Comparison of ENCODE assay signal across 8 mouse cellular contexts in the genomic region with DNA sequence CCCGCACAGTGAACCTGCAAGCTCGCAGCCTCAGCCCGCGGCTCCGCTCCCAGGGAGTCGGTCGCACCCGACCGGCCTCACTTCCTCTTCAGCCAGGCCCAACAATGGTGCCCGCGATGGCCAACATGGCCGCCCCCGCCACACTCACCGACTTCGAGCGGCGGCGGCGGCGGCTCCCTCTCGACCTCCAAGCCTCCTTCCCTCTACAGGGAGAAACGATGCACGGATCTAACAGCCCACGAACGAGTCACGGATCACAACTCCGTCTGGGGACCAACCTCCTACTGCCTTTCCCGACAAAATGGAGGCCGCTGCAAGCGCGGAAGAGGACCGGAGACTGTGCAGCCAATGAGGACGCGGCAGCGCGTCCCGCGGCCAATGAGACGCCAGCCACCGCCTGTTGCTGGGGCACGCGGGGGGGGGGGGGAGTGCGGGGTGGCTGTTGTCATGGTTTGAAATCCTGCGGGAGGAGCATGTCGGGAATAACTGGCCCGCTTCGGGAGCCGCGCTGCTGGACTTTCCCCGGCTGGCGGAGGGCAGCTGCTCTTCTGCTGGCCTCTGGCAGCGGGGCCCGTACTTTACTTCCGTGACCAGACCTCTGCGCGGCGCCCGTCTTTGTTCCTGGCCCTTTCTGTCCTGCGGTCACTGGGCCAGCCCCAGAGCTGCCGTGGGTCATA. TPM values are rescaled to one million over a fixed set of nuclear protein-coding genes. Genes with fewer than 3 reads are reported as not detected.
DNase-seq lines count a peak whose midpoint lies in the region; ATAC-seq and TF ChIP-seq lines count a peak whose summit lies in the region.

Gene Pnrc2, minus strand, starts transcription at position 325 of the 677 bp plus-strand sequence.

- no peak for TF ChIP-seq CTCF in bone marrow macrophage, adult 2 months (IDR thresholded peaks at IDR 0.05; ENCODE audit: low read depth, low read length)
- no peak for TF ChIP-seq CTCF in embryonic fibroblast, embryonic 13.5 days (IDR thresholded peaks at IDR 0.05; ENCODE audit: borderline replicate concordance, insufficient read depth, low read length)
- no peak for TF ChIP-seq CTCF in liver, adult 2 months (IDR thresholded peaks at IDR 0.05; ENCODE audit: low read depth, low read length)

- peak within 1 kb of the TSS; percentile 100 for H3K27ac ChIP-seq in bone marrow macrophage, adult 2 months (ENCODE audit: insufficient read depth, low read depth, low read length)
- peak within 1 kb of the TSS; percentile 100 for H3K27ac ChIP-seq in embryonic fibroblast, embryonic 13.5 days (ENCODE audit: insufficient read depth, low read length)
- H3K27ac ChIP-seq in heart, embryonic 10.5 days = peak within 1 kb of the TSS; percentile 98
- peak within 1 kb of the TSS; percentile 100 for H3K27ac ChIP-seq in kidney, embryonic 16.5 days (ENCODE audit: low read length)
- H3K27ac ChIP-seq in liver, adult 2 months (replicated peaks; ENCODE audit: insufficient read depth, low read depth, low read length) = peak within 1 kb of the TSS; percentile 94

- peak within 1 kb of the TSS; percentile 94 for H3K4me3 ChIP-seq in bone marrow macrophage, adult 2 months (ENCODE audit: insufficient read depth, low read length)
- H3K4me3 ChIP-seq in embryonic fibroblast, embryonic 13.5 days (ENCODE audit: insufficient read depth, low read length) = peak within 1 kb of the TSS; percentile 99
- H3K4me3 ChIP-seq in heart, embryonic 10.5 days = peak within 1 kb of the TSS; percentile 84
- peak within 1 kb of the TSS; percentile 81 for H3K4me3 ChIP-seq in kidney, embryonic 16.5 days (ENCODE audit: low read length)
- peak within 1 kb of the TSS; percentile 78 for H3K4me3 ChIP-seq in liver, adult 2 months (ENCODE audit: insufficient read depth, low read depth, low read length)
- H3K4me3 ChIP-seq in myocyte = peak within 1 kb of the TSS; percentile 90

- under 1% methylated on average over 60 of the region's 60 CpGs for WGBS in heart, embryonic 10.5 days
- under 1% methylated on average over 55 of the region's 60 CpGs for WGBS in kidney, embryonic 16.5 days
- WGBS in liver, adult 2 months = under 1% methylated on average over 58 of the region's 60 CpGs

- no peaks in the 10 kb centered on the region for H3K9me3 ChIP-seq in heart, embryonic 10.5 days
- no peaks in the 10 kb centered on the region for H3K9me3 ChIP-seq in kidney, embryonic 16.5 days (ENCODE audit: low read length)

- ATAC-seq in kidney, embryonic 16.5 days (ENCODE audit: low FRiP score, low TSS enrichment) = peak; percentile 95

- H3K4me1 ChIP-seq in bone marrow macrophage, adult 2 months (ENCODE audit: control insufficient read depth, insufficient read depth, low read length) = peaks cover 26% of the 10 kb centered on the region
- H3K4me1 ChIP-seq in embryonic fibroblast, embryonic 13.5 days (ENCODE audit: control insufficient read depth, insufficient read depth, low read length) = peaks cover 9% of the 10 kb centered on the region
- H3K4me1 ChIP-seq in heart, embryonic 10.5 days = peaks cover 45% of the 10 kb centered on the region
- peaks cover 59% of the 10 kb centered on the region for H3K4me1 ChIP-seq in kidney, embryonic 16.5 days (ENCODE audit: insufficient read depth, low read length)
- peaks cover 32% of the 10 kb centered on the region for H3K4me1 ChIP-seq in liver, adult 2 months (ENCODE audit: control insufficient read depth, insufficient read depth, low read length)

- H3K4me2 ChIP-seq in kidney, embryonic 16.5 days (replicated peaks; ENCODE audit: low read depth, low read length) = peak within 1 kb of the TSS; percentile 84
- peak within 1 kb of the TSS; percentile 89 for H3K4me2 ChIP-seq in myocyte (ENCODE audit: low read depth)

- DNase-seq in B cell, adult 2 months = peak; percentile 89 to 92
- DNase-seq in heart, embryonic 10.5 days (ENCODE audit: low spot score) = peak; percentile 99
- peak; percentile 90 for DNase-seq in liver, adult 2 months (ENCODE audit: extremely low read depth, low read depth, low spot score)
- peak; percentile 93 for DNase-seq in splenic B cell, adult 2 months (ENCODE audit: low read depth, low spot score)

- peaks cover 31% of the 10 kb centered on the region for H3K36me3 ChIP-seq in heart, embryonic 10.5 days
- peaks cover 15% of the 10 kb centered on the region for H3K36me3 ChIP-seq in kidney, embryonic 16.5 days (ENCODE audit: insufficient read depth, low read length)
- H3K36me3 ChIP-seq in liver, adult 2 months (ENCODE audit: control insufficient read depth, insufficient read depth, low read length) = peaks cover 24% of the 10 kb centered on the region
- peaks cover 39% of the 10 kb centered on the region for H3K36me3 ChIP-seq in myocyte (ENCODE audit: control insufficient read depth, insufficient read depth)
- H3K36me3 ChIP-seq in splenic B cell, adult 2 months (ENCODE audit: control insufficient read depth, insufficient read depth, low read length, poor library complexity, severe bottlenecking) = peaks cover 11% of the 10 kb centered on the region

- H3K79me2 ChIP-seq in liver, adult 2 months (ENCODE audit: control insufficient read depth, insufficient read depth, low read length) = peaks cover 4% of the 10 kb centered on the region; the same call in 1 of the 2 replicates
- peaks cover 40% of the 10 kb centered on the region for H3K79me2 ChIP-seq in myocyte (ENCODE audit: control insufficient read depth, insufficient read depth)

- H3ac ChIP-seq in myocyte (ENCODE audit: control insufficient read depth, insufficient read length) = peak within 1 kb of the TSS; percentile 78

- H3K27me3 ChIP-seq in heart, embryonic 10.5 days (ENCODE audit: insufficient read depth, poor library complexity, severe bottlenecking) = no peaks in the 10 kb centered on the region
- no peaks in the 10 kb centered on the region for H3K27me3 ChIP-seq in kidney, embryonic 16.5 days (ENCODE audit: insufficient read depth, low read length)
- H3K27me3 ChIP-seq in liver, adult 2 months (ENCODE audit: control insufficient read depth, insufficient read depth, low read length) = no peaks in the 10 kb centered on the region
- H3K27me3 ChIP-seq in myocyte (ENCODE audit: control insufficient read depth, insufficient read depth, insufficient read length) = no peaks in the 10 kb centered on the region
- H3K27me3 ChIP-seq in splenic B cell, adult 2 months (ENCODE audit: control insufficient read depth, insufficient read depth, low read length, poor library complexity, severe bottlenecking) = no peaks in the 10 kb centered on the region

- peak within 1 kb of the TSS; percentile 99 for H3K9ac ChIP-seq in kidney, embryonic 16.5 days (replicated peaks; ENCODE audit: low read length)
- H3K9ac ChIP-seq in liver, adult 2 months (ENCODE audit: low read depth, low read length) = peak within 1 kb of the TSS; percentile 95

- peak; percentile 41; the same call in 1 of the 2 replicates for TF ChIP-seq POLR2A in bone marrow macrophage, adult 2 months (IDR thresholded peaks at IDR 0.05; ENCODE audit: borderline replicate concordance, low read depth, low read length)
- peak; percentile 92 for TF ChIP-seq POLR2A in embryonic fibroblast, embryonic 13.5 days (IDR thresholded peaks at IDR 0.05; ENCODE audit: low read depth, low read length)
- TF ChIP-seq POLR2A in liver, adult 2 months (IDR thresholded peaks at IDR 0.05; ENCODE audit: extremely low read depth, insufficient read depth, low read length) = peak; percentile 79
- TF ChIP-seq POLR2A in myocyte (IDR thresholded peaks at IDR 0.05; ENCODE audit: insufficient read length, low read depth) = peak; percentile 76

TF ChIP-seq in myocyte, 11 proteins besides CTCF, POLR2A, EP300 and RAD21:
- TF ChIP-seq TCF3 (IDR thresholded peaks at IDR 0.05; ENCODE audit: insufficient read length, low read depth) = no peak
- TF ChIP-seq E2F4 (IDR thresholded peaks at IDR 0.05; ENCODE audit: insufficient read depth) = no peak
- peak; percentile 80 for TF ChIP-seq POLR2AphosphoS2 (IDR thresholded peaks at IDR 0.05; ENCODE audit: insufficient read length, low read depth)
- no peak for TF ChIP-seq USF1 (IDR thresholded peaks at IDR 0.05; ENCODE audit: low read depth)
- peak in 2 of 3 experiments; percentile 60 to 80 for TF ChIP-seq MYOD1 (IDR thresholded peaks at IDR 0.05; ENCODE audit: control insufficient read depth in 1 of 3, insufficient read length in 2 of 3, low read depth in 2 of 3)
- TF ChIP-seq CEBPB (IDR thresholded peaks at IDR 0.05; ENCODE audit: insufficient read depth, poor library complexity, severe bottlenecking) = 0 out of 2 replicates have a peak, but pooled peaks have one; percentile 40
- no peak for TF ChIP-seq REST (IDR thresholded peaks at IDR 0.05; ENCODE audit: insufficient read depth, insufficient read length)
- TF ChIP-seq TCF12 (IDR thresholded peaks at IDR 0.05; ENCODE audit: insufficient read depth, poor library complexity, severe bottlenecking) = no peak
- no peak for TF ChIP-seq SRF (IDR thresholded peaks at IDR 0.05; ENCODE audit: control insufficient read depth, insufficient read length, low read depth)
- TF ChIP-seq MYOG (IDR thresholded peaks at IDR 0.05; ENCODE audit: control insufficient read depth in 1 of 3, insufficient read depth in 1 of 3, insufficient read length in 2 of 3, low read depth in 2 of 3) = peak; percentile 27 to 84 (median 62)
- TF ChIP-seq MAX (IDR thresholded peaks at IDR 0.05; ENCODE audit: low read depth) = no peak

RNA-seq across cellular contexts. Expression of gene Pnrc2, which starts in this region (rescaled TPM):
- 126 and 135 TPM in 2 replicates for polyA plus RNA-seq in bone marrow macrophage, adult 2 months (2012; ENCODE audit: insufficient read depth, insufficient read length, missing spikeins)
- 127 and 164 TPM in 2 replicates for polyA plus RNA-seq in embryonic fibroblast, embryonic 13.5 days (2011; ENCODE audit: insufficient read length, low read depth, missing spikeins)
- polyA plus RNA-seq in heart, embryonic 10.5 days (2016; fragmentation: Nextera tagmentation; extraction: Ambion mirVana) = 121 and 150 TPM in 2 replicates
- 211 and 212 TPM in 2 replicates for polyA plus RNA-seq in kidney, embryonic 16.5 days (2015; fragmentation: Nextera tagmentation; extraction: Ambion mirVana)
- 37.3 and 56.5 TPM in 2 replicates for total RNA-seq in liver, adult 2 months (2014; rRNA removed)
- polyA plus RNA-seq in liver, adult 2 months (2012; rRNA removed) = 6.7 and 12.2 TPM in 2 replicates
- polyA plus RNA-seq in myocyte (2012; fragmentation: generic; extraction: Trizol) = 45.2 TPM

Comparison
In these comparisons a context has a peak if more than half of its experiments do, and no peak if none do; other contexts are left out.
1. Peak in every context shown above with its lines: DNase-seq, ATAC-seq, H3K4me3 ChIP-seq and H3K27ac ChIP-seq.
2. POLR2A ChIP-seq: peak in every context shown above with its lines; median percentile 92 in embryonic fibroblast, embryonic 13.5 days; 79 in liver, adult 2 months; 76 in myocyte; 41 in bone marrow macrophage, adult 2 months.